Mouse (Mus musculus): ENCODE results near the gene Kiss1.

The Kiss1 gene

GRCm38 (mm10) chr1:133321267-133321925 lies at the start of gene Kiss1:
Gene Kiss1, plus strand, starts transcription at chr1:133321875.
- DNase-seq (ENCODE audit: low spot score in 2 of 2) = peak in 1 of 2 experiments; percentile 65

- DNase-seq (ENCODE audit: low spot score in 2 of 2) = no peak
Observed at GRCm38 (mm10) chr1:133274163-133274562, 47.5 kb upstream of the Kiss1 start.

- no peak for DNase-seq (ENCODE audit: low spot score in 2 of 2)
Observed at GRCm38 (mm10) chr1:133276983-133277382, 44.7 kb upstream of the Kiss1 start.

- DNase-seq (ENCODE audit: low spot score in 2 of 2) = no peak
Observed at GRCm38 (mm10) chr1:133278539-133278938, 43.1 kb upstream of the Kiss1 start.

- DNase-seq (ENCODE audit: low spot score in 2 of 2) = no peak
Observed at GRCm38 (mm10) chr1:133278946-133279631, 42.6 kb upstream of the Kiss1 start.

- peak in 1 of 2 experiments; percentile 57 for DNase-seq (ENCODE audit: low spot score in 2 of 2)
Observed at GRCm38 (mm10) chr1:133279632-133280093, 42.0 kb upstream of the Kiss1 start.

GRCm38 (mm10) chr1:133280537-133280936 lies 41.1 kb upstream of the Kiss1 start:
- no peak for DNase-seq (ENCODE audit: low spot score in 2 of 2)

GRCm38 (mm10) chr1:133285907-133286306 lies 35.8 kb upstream of the Kiss1 start:
- DNase-seq (ENCODE audit: low spot score in 2 of 2) = no peak

GRCm38 (mm10) chr1:133287051-133287450 lies 34.6 kb upstream of the Kiss1 start:
- no peak for DNase-seq (ENCODE audit: low spot score in 2 of 2)

GRCm38 (mm10) chr1:133287880-133288279 lies 33.8 kb upstream of the Kiss1 start:
- no peak for DNase-seq (ENCODE audit: low spot score in 2 of 2)

GRCm38 (mm10) chr1:133291888-133292287 lies 29.8 kb upstream of the Kiss1 start:
- DNase-seq (ENCODE audit: low spot score in 2 of 2) = no peak

- no peak for DNase-seq (ENCODE audit: low spot score in 2 of 2)
Observed at GRCm38 (mm10) chr1:133292608-133293007, 29.1 kb upstream of the Kiss1 start.

- no peak for DNase-seq (ENCODE audit: low spot score in 2 of 2)
Observed at GRCm38 (mm10) chr1:133296376-133296775, 25.3 kb upstream of the Kiss1 start.

GRCm38 (mm10) chr1:133298816-133299215 lies 22.9 kb upstream of the Kiss1 start:
- no peak for DNase-seq (ENCODE audit: low spot score in 2 of 2)

GRCm38 (mm10) chr1:133302540-133302939 lies 19.1 kb upstream of the Kiss1 start:
- DNase-seq (ENCODE audit: low spot score in 2 of 2) = peak; percentile 52 to 54

GRCm38 (mm10) chr1:133306842-133307241 lies 14.8 kb upstream of the Kiss1 start:
- peak in 1 of 2 experiments; percentile 79 for DNase-seq (ENCODE audit: low spot score in 2 of 2)

GRCm38 (mm10) chr1:133307318-133307717 lies 14.4 kb upstream of the Kiss1 start:
- DNase-seq (ENCODE audit: low spot score in 2 of 2) = peak in 1 of 2 experiments; percentile 51

GRCm38 (mm10) chr1:133309652-133310267 lies 11.9 kb upstream of the Kiss1 start, which contains the start of gene Golt1a:
Gene Golt1a, plus strand, starts transcription at chr1:133309800.
- no peak for DNase-seq (ENCODE audit: low spot score in 2 of 2)

GRCm38 (mm10) chr1:133311240-133311639 lies 10.4 kb upstream of the Kiss1 start:
- DNase-seq (ENCODE audit: low spot score in 2 of 2) = no peak

GRCm38 (mm10) chr1:133311946-133312345 lies 9.7 kb upstream of the Kiss1 start:
- peak; percentile 91 to 95 for DNase-seq (ENCODE audit: low spot score in 2 of 2)

- DNase-seq (ENCODE audit: low spot score in 2 of 2) = peak in 1 of 2 experiments; percentile 76
Observed at GRCm38 (mm10) chr1:133314364-133314763, 7.3 kb upstream of the Kiss1 start.

GRCm38 (mm10) chr1:133315775-133316174 lies 5.9 kb upstream of the Kiss1 start:
- no peak for DNase-seq (ENCODE audit: low spot score in 2 of 2)

- no peak for DNase-seq (ENCODE audit: low spot score in 2 of 2)
Observed at GRCm38 (mm10) chr1:133316577-133316976, 5.1 kb upstream of the Kiss1 start.

Measured in right cerebral cortex, postnatal 10 days (tissue).